Mouse (Mus musculus) brain, embryonic 18.5 days (tissue): ENCODE data around the gene Gm5617.
"Not testable (repeated sequence)": the region's sequence is repeated elsewhere in the genome, so short reads cannot be mapped to it uniquely, and the experiment has no call there.

ENCODE experiments used
- DNase-seq: peaks from one replicate; pipeline ENCODE4 v3.0.0-alpha.2; 2012; ENCODE audit warnings: low read depth, low spot score

The Gm5617 gene

GRCm38 (mm10) chr9:48501192-48501591, 6.0 kb downstream of the Gm5617 start:
- no peak for DNase-seq

- no peak for DNase-seq
Measured at GRCm38 (mm10) chr9:48503001-48503400, 7.8 kb downstream of the Gm5617 start.

GRCm38 (mm10) chr9:48504741-48505365, 9.6 kb downstream of the Gm5617 start:
- DNase-seq: no peak

- DNase-seq: no peak
Measured at GRCm38 (mm10) chr9:48510134-48510533, 14.9 kb downstream of the Gm5617 start.

DNA sequence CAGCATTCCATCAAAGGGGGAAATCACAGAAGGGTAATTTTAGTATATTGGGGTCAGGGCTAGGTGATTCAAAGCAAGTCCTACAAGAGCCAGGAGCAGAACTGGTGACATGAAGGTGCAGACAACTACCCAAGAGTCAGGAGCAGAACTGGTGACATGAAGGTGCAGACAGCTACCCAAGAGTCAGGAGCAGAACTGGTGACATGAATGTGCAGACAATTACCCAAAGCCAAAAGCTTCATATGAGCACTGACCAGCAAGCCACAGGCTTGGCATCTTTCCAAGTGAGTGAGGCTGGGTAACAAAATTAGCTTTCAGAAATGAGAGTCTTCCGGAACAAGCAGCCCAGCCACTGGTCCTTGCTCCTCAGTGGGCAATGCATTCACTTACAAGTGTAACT, 20.1 kb downstream of the Gm5617 start:
- no peak for DNase-seq

- no peak for DNase-seq
Measured at GRCm38 (mm10) chr9:48516615-48517371, 21.6 kb downstream of the Gm5617 start.

- no peak for DNase-seq
Measured at GRCm38 (mm10) chr9:48517372-48518130, 22.3 kb downstream of the Gm5617 start.

DNA sequence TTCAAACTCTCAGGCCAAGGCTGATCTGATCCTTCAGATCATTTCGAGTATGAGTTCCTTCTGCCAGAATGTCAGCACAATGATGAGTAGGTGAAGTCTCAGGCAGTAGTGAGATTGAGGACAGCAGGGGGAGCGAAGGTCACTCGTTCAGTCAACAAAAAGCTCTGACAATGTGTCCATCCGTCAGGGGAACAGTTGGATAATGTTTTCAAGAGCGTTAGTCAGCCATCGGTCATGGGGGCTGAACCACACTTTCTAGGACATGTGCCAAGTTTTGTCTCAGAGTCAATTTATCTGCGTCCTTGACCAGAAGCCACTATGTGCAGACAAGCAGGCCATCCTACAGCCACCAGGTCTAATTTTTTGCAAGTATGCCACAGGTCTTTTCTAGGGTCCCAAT, 25.2 kb downstream of the Gm5617 start:
- not testable (repeated sequence) for DNase-seq

DNA sequence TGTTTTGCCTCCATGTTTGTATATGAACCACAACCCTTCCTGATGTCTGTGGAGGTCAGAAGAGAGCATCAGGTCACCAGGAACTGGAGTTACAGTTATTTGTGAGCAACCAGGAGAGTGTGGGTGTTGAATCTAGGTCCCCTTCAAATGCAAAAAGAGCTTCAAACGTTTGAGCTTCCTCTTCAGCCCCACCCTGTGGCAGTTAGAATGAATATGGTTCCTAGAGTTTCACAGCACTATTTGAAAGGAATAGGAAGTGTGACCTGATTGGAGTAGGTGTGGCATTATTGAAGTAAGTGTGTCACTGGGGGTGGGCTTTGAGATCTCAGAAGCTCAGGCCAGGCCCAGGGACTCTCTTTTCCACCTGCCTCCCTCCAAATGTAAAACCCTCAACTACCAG, 30.3 kb downstream of the Gm5617 start:
- no peak for DNase-seq

DNA sequence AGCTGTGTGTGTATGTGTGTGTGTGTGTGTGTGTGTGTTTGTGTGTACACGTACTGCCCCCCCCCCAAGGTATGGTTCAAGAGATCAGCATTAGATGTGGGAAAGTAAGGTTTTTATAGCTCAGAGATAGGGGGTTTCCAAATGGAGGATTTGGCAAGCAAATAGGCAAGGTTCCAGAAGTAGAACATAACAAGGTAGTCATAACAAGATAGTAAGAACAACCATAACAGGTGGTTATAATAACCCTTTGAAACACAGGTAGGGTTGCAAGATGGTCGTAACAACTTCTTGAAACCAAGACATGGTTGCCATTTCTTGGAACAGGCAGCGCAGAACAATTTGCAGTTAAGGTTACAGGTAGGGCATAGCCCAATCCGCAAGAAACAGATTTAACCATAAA, 31.3 kb downstream of the Gm5617 start:
- DNase-seq: no peak

- no peak for DNase-seq
Measured at GRCm38 (mm10) chr9:48531294-48531693, 36.1 kb downstream of the Gm5617 start.

- no peak for DNase-seq
Measured at GRCm38 (mm10) chr9:48532203-48532602, 37.0 kb downstream of the Gm5617 start.

- DNase-seq: no peak
Measured at GRCm38 (mm10) chr9:48532730-48533129, 37.5 kb downstream of the Gm5617 start.

- no peak for DNase-seq
Measured at GRCm38 (mm10) chr9:48536414-48536813, 41.2 kb downstream of the Gm5617 start.

GRCm38 (mm10) chr9:48537616-48538015, 42.4 kb downstream of the Gm5617 start:
- not testable (repeated sequence) for DNase-seq

DNA sequence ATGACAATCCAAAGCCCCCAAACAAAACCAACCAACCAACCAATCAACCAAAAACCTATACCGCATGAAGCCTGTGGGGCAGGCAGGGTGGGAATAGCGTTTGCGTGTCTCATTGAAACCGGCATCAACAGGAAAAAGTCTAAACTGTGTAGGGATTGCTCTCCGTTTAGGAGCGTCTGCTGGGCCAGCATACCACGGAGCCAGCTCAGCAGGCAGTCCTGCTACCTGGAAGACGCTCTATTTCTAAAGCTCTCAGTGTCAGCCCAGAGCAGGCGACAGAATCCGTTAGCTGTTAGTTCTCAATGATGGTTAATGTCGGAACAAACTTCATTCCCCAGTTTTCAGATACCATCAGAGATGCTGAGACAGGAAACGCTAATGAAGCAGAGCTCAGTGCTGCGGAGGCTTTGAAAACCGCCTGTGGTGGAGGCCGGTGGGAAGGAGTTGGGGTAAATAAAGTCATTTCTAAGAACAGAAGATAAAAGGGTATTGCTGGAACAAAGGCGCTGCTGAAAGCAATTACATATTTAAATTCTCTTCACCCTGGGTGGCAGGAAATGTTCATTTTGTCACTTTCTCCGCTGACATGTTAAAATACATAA, 42.9 kb downstream of the Gm5617 start:
- DNase-seq: no peak

DNA sequence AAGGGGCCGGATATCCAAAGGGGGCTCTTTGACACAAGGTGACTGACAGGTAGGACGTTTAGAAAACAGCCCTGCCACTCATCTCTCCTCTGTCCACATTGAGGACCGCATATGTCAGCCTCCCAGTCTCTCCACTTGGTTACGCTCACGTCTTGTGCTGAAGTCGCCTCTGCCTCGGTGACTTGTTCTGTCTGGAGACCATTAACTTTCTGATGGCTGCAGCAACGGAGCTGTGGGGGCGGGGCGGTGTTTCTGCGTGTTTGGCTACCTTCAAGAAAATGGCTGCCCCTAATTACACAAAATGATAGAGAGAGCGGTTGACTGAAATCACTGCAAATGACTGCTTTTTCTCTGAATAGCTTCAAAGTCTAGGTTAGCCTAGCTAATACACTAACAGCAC, 43.4 kb downstream of the Gm5617 start:
- no peak for DNase-seq
